Mouse (Mus musculus) E14TG2a.4 (cell line): ENCODE measurements at regions not wholly inside any gene's neighbourhood (a gene's known extent, or its start where the extent isn't known, plus 50 kb on each side); places are given as distances from the start of the nearest gene placed in this dataset.

Experiments used
- CTCF ChIP-seq: conservative IDR thresholded peaks from 2 replicates; pipeline ENCODE4 v1.5.1; 2014; ENCODE audit warnings: low read length
- NANOG ChIP-seq: IDR thresholded peaks from 2 replicates; pipeline ENCODE4 v1.6.1; 2014; ENCODE audit warnings: borderline replicate concordance, low read length, mixed read lengths
- POU5F1 ChIP-seq: IDR thresholded peaks from 2 replicates; pipeline ENCODE4 v1.6.1; 2014; ENCODE audit warnings: low read length, borderline replicate concordance

DNA sequence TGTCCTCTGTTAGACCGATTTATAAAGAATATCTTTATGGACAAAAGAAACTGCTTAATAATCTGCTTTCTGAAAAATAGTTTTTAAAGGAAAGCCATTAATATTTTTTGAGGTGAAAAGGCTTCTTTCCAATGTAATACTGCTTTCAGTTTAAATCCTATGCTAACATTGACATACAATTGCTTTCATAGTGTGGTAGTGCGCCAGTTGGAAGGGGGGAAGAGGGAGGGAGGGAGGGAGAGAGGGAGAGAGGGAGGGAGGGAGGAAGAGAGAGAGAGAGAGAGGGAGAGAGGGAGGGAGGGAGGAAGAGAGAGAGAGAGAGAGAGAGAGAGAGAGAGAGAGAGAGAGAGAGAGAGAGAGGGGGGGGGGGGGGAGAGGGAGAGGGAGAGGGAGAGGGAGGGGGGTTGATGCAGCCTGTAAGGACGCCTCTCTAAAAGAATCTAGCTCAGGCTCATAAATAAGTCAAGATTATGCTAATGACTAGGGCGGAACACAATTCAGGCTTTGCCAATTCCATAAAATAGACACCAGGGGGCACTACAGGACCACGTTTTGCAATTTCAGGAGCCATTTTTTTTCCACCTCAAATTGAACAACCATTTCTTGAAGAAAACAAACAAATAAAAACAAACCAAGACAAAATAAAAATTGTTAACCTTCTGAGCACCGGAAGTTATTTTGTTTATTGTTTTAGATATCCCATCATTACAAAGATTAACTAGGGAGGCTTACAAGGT, 223.6 kb upstream of the Nfe2l3 start:
- TF ChIP-seq CTCF (peak; percentile 49), NANOG (no peak), POU5F1 (no peak)
